Comparison of ENCODE assay signal across 11 mouse cellular contexts in the genomic region with DNA sequence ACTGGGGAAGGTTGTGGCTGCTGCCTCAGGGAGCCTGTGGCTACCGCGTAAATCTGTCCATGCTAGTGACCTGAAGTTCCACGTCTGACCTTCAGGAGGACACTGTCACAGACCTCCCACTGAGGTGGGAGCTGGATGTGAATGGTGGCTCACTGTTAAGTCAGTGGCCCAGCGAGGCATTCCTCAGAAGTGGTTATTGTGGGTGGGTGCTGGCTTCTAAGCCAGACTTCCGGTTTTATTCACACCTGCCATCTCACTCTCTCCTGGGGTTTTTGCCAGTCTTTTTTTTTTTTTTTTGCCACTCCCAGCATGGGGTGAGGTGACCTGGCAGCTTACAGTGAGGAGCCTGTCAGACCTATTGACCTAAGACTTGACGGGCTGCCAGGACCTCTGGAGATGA. TPM values are rescaled to one million over a fixed set of nuclear protein-coding genes. Genes with fewer than 3 reads are reported as not detected.
DNase-seq lines count a peak whose midpoint lies in the region; ATAC-seq lines count a peak whose summit lies in the region.
"Had no signal": no experiment of that assay in that cellular context is flagged by ENCODE, and none has a peak within 500 bp of the region (broad histone marks: within the 10 kb centered on the region; RNA-seq: fewer than 3 reads in every experiment).

No protein-coding gene starts in this region.

- DNase-seq in thymus, postnatal 0 days (ENCODE audit: low spot score), result peak; percentile 61
- no peak for DNase-seq in thymus, postnatal 25 days
- no peak for DNase-seq in spleen, postnatal 14 days (ENCODE audit: low spot score in 2 of 2)
- DNase-seq in right cerebral cortex, postnatal 10 days (ENCODE audit: low spot score in 2 of 2), result no peak
- no peak for DNase-seq in urinary bladder, postnatal 14 days (ENCODE audit: low spot score)
- DNase-seq: adrenal gland, postnatal 14 days; cerebellum, adult 11 months; heart, postnatal 36 days; thymus, adult 18-20 months had no signal

- ATAC-seq in activated CD4-positive, CD25-positive, alpha-beta regulatory T cell, adult 4 months, result peak; percentile 69
- ATAC-seq in megakaryocyte-erythroid progenitor cell, adult 5-6 weeks (replicated peaks; ENCODE audit: low FRiP score, low TSS enrichment, poor library complexity, severe bottlenecking), result 0 out of 2 replicates have a peak, but pooled peaks have one; percentile 46

RNA-seq across cellular contexts. Expression of a gene that starts 43.3 kb away (rescaled TPM):
- 3.9 and 4.9 TPM in 2 replicates for polyA plus RNA-seq in thymus, postnatal 0 days (2015; fragmentation: Nextera tagmentation; extraction: Ambion mirVana)
- 1 to 10 TPM; 6.7 to 9.6 TPM for polyA plus RNA-seq in activated CD4-positive, CD25-positive, alpha-beta regulatory T cell, adult 4 months (2017; shearing (Covaris generic))
- 2.8 and 16.5 TPM in 2 replicates for total RNA-seq in megakaryocyte-erythroid progenitor cell, adult 5-6 weeks (2014; fragmentation: Nextera tagmentation)
- total RNA-seq in megakaryocyte-erythroid progenitor cell, adult 5-6 weeks (2017), result 257 and 293 TPM in 2 replicates

RNA-seq across cellular contexts. Expression of a gene that starts 55.8 kb away (rescaled TPM):
- 231 and 242 TPM in 2 replicates for polyA plus RNA-seq in thymus, postnatal 0 days (2015; fragmentation: Nextera tagmentation; extraction: Ambion mirVana)
- 100 to 1,000 TPM; 186 to 204 TPM for polyA plus RNA-seq in activated CD4-positive, CD25-positive, alpha-beta regulatory T cell, adult 4 months (2017; shearing (Covaris generic))
- total RNA-seq in megakaryocyte-erythroid progenitor cell, adult 5-6 weeks (2014; fragmentation: Nextera tagmentation), result 129 and 143 TPM in 2 replicates
- 64.2 and 68.4 TPM in 2 replicates for total RNA-seq in megakaryocyte-erythroid progenitor cell, adult 5-6 weeks (2017)
